Mouse (Mus musculus): Measurements from ENCODE around the gene Muc4.
A peak's percentile ranks its signal among the peaks of the same experiment; 100 is the strongest.

- TF ChIP-seq CTCF (IDR thresholded peaks at IDR 0.05; ENCODE audit: low read depth) (peak; percentile 92), EP300 (IDR thresholded peaks at IDR 0.05; ENCODE audit: low read depth) (no peak)
Observed at GRCm38 (mm10) chr16:32689501-32689900, 46.2 kb upstream of the Muc4 start.

All from heart, postnatal 0 days (tissue).